Mouse (Mus musculus) olfactory bulb, adult 2 months (tissue): Measurements from ENCODE around the gene Zscan5b. TPM values are rescaled to one million over a fixed set of nuclear protein-coding genes. Genes with fewer than 3 reads are reported as not detected.

Source experiments
- H3K27ac ChIP-seq: fragments of 200-500 bp; 2 replicates; pipeline ENCODE4 v1.5.1; 2012; ENCODE audit warnings: low read depth, low read length; ENCODE audit not compliant: insufficient read depth
- H3K4me1 ChIP-seq: fragments of 200-500 bp; 2 replicates; pipeline ENCODE4 v1.6.1; 2012; ENCODE audit warnings: low read length; ENCODE audit not compliant: control insufficient read depth, insufficient read depth
- H3K4me3 ChIP-seq: fragments of 200-500 bp; 2 replicates; pipeline ENCODE4 v1.5.1; 2012; ENCODE audit warnings: mild to moderate bottlenecking, low read depth, low read length, moderate library complexity; ENCODE audit not compliant: insufficient read depth
- CTCF ChIP-seq: fragments of 200-500 bp; IDR thresholded peaks from 2 replicates; pipeline ENCODE4 v1.5.1; 2012; ENCODE audit warnings: low read depth, mild to moderate bottlenecking, low read length, moderate library complexity; ENCODE audit not compliant: insufficient read depth
- POLR2A ChIP-seq: fragments of 200-500 bp; IDR thresholded peaks from 2 replicates; pipeline ENCODE4 v1.6.1; 2012; ENCODE audit warnings: mild to moderate bottlenecking, low read depth, low read length, moderate library complexity; ENCODE audit not compliant: insufficient read depth
- WGBS: fragments of 180-500 bp; shearing (Covaris S2); methylation state at CpG from one replicate; pipeline ENCODE4 v1.1.7; 2018; 5-methylcytosine and 5-hydroxymethylcytosine counted together
- polyA plus RNA-seq: library from polyadenylated mRNA; stranded (reverse); fragments of >200 nt; gene quantifications from 2 replicates; pipeline ENCODE4 v1.2.4, GENCODE M21; 2012; ENCODE audit warnings: low replicate concordance; ENCODE audit not compliant: missing spikeins, insufficient read depth, insufficient read length

Gene Zscan5b
- polyA plus RNA-seq, 1 experiment: not detected

DNA sequence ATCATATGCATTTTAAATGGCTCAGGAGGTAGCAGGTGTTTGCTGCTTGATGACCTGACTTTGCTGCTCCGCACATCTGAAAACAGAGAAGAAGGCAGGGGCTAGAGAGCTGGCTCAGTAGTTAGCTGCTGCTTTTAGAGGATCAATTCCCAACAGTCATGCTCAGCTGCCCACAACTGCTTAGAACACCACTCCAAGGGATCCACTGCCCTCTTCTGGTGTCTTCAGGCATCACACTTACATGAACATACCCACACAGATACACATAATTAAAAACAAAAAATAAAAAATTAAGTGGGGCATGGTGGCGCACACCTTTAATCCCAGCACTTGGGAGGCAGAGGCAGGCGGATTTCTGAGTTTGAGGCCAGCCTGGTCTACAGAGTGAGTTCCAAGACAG lies 40.0 kb downstream of the Zscan5b start:
- TF ChIP-seq POLR2A (no peak), CTCF (no peak)
- H3K4me3 ChIP-seq: no peak overlapping the region
- H3K4me1 ChIP-seq: no peaks in the 10 kb centered on the region
- H3K27ac ChIP-seq: no peak overlapping the region
- WGBS: 75% methylated on average over 3 of the region's 3 CpGs

DNA sequence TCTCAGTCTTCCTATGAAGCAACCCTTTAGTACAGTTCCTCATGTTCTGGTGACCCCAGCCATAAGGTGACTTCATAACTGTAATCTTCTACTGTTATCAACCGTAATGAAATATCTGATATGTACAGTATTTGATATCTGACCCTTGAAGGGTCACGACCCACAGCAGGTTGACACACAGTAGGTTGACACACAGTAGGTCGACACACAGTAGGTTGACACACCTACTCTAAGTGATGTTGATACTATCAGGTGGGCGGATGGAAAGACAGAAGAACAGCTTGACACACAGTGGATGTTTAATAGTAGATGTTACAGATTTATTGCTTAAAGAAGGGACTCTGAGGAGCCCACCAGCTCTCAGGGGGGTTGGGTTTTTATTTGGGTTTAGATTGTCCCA lies 40.9 kb downstream of the Zscan5b start:
- WGBS: 84% methylated on average over 4 of the region's 4 CpGs
- Histone ChIP-seq H3K27ac (no peak overlapping the region), H3K4me3 (no peak overlapping the region), H3K4me1 (no peaks in the 10 kb centered on the region)
- TF ChIP-seq CTCF (no peak), POLR2A (no peak)

DNA sequence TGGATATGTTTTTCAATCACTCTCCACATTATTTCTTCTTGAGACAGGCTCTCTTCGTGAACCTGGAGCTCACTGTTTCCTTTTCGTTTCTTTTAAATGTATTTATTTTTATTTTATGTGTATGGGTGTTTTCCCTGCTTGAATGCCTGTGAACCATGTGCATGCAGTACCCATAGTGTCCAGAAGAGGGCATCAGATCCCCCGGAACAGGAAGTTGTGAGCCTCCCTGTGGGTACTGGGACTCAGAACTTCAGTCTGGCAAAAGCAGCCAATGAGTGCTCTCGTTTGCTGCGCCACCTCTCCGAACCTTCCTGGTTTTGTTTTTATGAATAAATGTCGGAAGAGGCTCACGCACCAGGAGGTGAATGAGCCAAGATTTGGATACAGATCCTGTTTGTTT lies 43.6 kb downstream of the Zscan5b start:
- Histone ChIP-seq H3K27ac (no peak overlapping the region), H3K4me3 (no peak overlapping the region), H3K4me1 (no peaks in the 10 kb centered on the region)
- no peak for TF ChIP-seq POLR2A
- TF ChIP-seq CTCF: 0 out of 2 replicates have a peak, but pooled peaks have one; percentile 17
- 62% methylated on average over 8 of the region's 8 CpGs for WGBS

DNA sequence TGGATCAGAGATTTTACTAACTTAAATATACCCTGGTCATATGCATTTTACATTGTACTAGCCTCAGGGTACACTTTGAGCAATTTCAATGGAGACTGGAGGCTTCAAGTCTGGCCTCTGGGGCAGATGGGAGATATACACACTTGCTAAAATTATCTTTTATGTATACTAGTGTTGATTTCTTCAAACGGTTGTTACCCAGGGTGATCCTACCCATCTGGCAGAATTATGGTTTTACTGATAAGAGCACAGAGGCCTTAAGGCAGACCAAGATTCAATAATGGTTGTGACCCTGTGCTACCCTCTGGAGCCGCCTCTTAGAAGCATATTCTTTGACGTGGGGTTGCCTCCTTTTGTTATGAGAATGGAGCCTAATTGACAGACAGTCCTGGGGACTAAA lies 55.8 kb downstream of the Zscan5b start:
- TF ChIP-seq POLR2A (no peak), CTCF (no peak)
- WGBS: 64% methylated on average over 3 of the region's 3 CpGs

DNA sequence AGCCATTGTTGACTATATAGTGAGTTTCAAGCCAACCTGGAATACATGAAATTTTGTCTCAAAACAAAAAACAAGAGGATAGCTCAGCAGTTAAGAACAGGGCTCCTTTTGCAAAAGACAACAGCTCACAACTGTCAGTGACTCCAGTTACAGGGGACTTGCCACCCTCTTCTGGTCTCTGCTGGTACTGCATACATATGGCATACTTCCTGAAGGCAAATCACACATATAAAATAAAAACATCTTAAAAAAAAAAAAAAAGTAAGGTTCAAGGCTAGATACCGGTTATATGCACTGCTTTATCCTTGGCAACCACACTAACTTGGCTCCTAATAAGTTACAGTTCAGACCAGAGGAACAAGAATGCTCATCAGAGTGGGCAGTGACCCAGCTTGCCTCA lies 60.7 kb downstream of the Zscan5b start:
- H3K27ac ChIP-seq: no peak overlapping the region
- 0% methylated on average over 1 of the region's 1 CpGs for WGBS
- peaks cover 3% of the 10 kb centered on the region; the same call in 1 of the 2 replicates for H3K4me1 ChIP-seq
- H3K4me3 ChIP-seq: no peak overlapping the region
- no peak for TF ChIP-seq CTCF
- no peak for TF ChIP-seq POLR2A

More for the DNA sequence above, 55.8 kb downstream of the Zscan5b start:
- no peak overlapping the region for H3K4me3 ChIP-seq
- H3K4me1 ChIP-seq: no peaks in the 10 kb centered on the region
- no peak overlapping the region for H3K27ac ChIP-seq

DNA sequence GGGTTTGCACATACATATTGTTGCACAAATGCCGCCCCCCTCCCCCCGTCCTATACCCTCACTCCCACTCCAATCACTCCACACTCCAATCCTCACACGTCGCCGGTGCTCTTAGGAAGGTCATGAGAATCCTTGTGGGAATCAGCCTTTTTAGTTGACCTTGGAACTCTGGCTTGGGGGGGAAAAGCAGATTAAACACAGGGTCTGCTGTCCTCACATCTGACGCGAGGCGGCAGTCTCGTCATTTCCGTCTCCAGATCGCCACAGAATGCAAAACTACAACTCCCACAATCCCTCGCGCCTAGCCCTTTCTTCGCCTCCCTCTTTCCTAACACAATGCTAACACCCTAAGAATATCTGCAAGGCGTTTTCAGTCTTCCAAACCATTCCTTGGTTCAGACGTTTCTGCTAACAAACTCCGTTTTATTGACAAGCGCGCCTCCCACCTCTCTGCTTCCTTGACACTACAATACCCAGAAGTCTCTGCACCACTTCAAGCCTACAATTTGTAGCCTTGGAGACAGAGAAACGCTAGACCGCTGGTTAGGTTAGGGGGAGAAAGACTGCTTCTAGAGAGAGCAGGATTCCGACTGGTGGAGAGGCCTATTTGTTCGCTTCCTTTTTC lies 61.5 kb downstream of the Zscan5b start:
- WGBS: under 1% methylated on average over 23 of the region's 23 CpGs
- Histone ChIP-seq H3K4me3 (peak overlapping the region; percentile 66), H3K27ac (peak overlapping the region; percentile 87)

DNA sequence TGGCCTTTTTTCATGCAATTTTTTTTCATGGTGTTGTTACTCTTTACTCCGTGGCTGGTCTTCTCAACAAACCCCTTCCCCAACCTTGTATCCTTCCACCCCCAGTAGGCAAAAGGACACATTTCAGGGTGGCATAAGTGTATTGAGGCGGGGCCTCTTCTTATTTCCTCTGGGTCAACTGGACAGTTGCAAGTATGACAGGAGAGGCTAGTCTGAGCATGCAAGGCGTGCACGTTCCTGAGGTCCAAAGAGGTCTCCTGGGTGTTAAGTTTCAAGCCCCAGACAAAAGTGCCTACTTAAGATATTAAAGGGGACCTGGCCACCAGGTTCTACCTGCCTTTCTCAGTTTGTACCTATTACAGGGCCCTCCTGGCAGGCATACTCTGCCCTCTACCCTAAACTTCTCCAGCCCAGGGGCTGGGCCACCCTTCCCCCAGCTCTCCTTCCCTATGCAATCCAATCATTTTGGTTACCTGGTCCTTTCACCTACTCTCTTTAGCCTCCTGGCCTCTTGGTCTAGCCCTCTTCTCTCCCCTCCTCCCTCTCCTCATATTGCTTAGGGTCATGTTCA lies 62.4 kb downstream of the Zscan5b start:
- Histone ChIP-seq H3K4me3 (no peak overlapping the region), H3K27ac (no peak overlapping the region), H3K4me1 (peaks cover 9% of the 10 kb centered on the region; the same call in 1 of the 2 replicates)
- 86% methylated on average over 4 of the region's 4 CpGs for WGBS
- TF ChIP-seq CTCF: no peak
- TF ChIP-seq POLR2A: no peak

More for the DNA sequence above, 61.5 kb downstream of the Zscan5b start:
- H3K4me1 ChIP-seq: peaks cover 3% of the 10 kb centered on the region; the same call in 1 of the 2 replicates
- TF ChIP-seq CTCF (peak; percentile 55), POLR2A (peak; percentile 36; the same call in 1 of the 2 replicates)

DNA sequence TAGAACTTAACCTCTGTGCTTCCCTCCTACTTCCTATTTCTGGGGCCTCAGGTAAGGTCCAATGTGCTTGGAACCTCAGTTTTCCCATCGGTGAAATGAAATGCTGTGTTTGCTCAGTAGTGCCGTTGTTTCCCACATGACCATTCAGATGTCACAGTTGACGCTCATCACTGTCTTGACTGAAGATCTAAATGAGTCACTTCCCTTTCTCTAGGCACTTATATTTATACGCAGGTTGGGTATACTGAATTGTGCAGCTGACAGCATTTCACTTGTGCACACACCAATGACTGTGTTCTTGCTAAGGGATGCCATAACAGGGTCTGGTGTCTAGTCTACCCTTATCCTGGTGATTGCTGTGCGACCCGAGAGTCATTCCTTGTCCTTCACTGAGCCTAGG lies 63.3 kb downstream of the Zscan5b start:
- H3K4me1 ChIP-seq: peaks cover 9% of the 10 kb centered on the region; the same call in 1 of the 2 replicates
- TF ChIP-seq CTCF: no peak
- no peak for TF ChIP-seq POLR2A
- H3K27ac ChIP-seq: no peak overlapping the region
- H3K4me3 ChIP-seq: no peak overlapping the region
- 89% methylated on average over 6 of the region's 6 CpGs for WGBS
